Mouse (Mus musculus) embryo, embryonic 10.5 days (tissue): ENCODE data around the gene Acap1.
"Not testable (repeated sequence)": the region's sequence is repeated elsewhere in the genome, so short reads cannot be mapped to it uniquely, and the experiment has no call there.

ENCODE experiments used
- DNase-seq: peaks from one replicate; pipeline ENCODE4 v3.0.0-alpha.2; 2015; ENCODE audit warnings: low spot score

Acap1 gene

GRCm38 (mm10) chr11:69895291-69895690 lies at the start of gene Acap1:
Gene Acap1 (minus strand): TSS chr11:69895539.
- DNase-seq, result no peak

GRCm38 (mm10) chr11:69940962-69941361 lies 45.6 kb upstream of the Acap1 start:
- no peak for DNase-seq

DNA sequence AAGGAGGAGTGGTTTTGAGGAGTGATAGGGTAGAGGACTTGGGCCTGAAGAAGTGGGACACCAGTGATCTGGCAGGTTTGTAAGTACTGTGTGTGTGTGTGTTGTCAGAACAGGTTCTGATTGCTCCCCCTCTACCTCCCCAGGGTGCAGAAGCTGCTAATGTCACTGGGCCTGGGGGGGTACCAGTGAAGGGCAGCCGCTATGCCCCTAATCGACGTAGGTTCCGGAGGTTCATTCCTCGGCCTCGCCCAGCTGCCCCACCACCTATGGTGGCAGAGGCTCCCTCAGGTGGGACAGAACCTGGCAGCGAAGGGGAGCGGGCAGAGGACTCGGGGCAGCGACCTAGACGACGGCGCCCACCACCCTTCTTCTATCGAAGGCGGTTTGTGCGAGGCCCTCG lies 44.4 kb upstream of the Acap1 start:
- DNase-seq, result no peak

GRCm38 (mm10) chr11:69939181-69939580 lies 43.8 kb upstream of the Acap1 start:
- DNase-seq, result no peak

- DNase-seq, result no peak
Observed at GRCm38 (mm10) chr11:69938401-69938979, 43.2 kb upstream of the Acap1 start.

DNA sequence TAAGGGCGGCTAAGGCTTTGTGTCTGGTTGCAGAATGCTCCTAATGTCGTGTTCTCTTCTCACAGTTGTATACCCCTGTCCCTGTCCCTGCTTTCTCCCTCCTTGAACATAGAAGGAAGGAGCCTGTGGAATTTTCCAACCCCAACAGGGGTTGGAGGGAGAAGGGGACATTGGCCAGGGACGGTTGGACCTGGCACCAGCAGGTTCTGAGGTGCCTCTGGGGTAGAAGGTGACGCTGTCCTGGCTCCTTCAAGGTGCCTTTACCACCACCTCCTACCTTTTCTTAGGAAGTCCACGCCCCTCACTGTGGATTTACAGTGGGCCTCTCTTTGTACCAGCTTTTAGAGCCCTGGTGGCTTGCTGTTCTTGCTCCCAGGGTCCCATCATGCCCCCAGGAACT lies 42.5 kb upstream of the Acap1 start:
- no peak for DNase-seq

GRCm38 (mm10) chr11:69937385-69937784 lies 42.0 kb upstream of the Acap1 start:
- DNase-seq, result no peak

- no peak for DNase-seq
Observed at GRCm38 (mm10) chr11:69936714-69937347, 41.5 kb upstream of the Acap1 start.

- peak; percentile 35 for DNase-seq
Observed at GRCm38 (mm10) chr11:69936156-69936555, 40.8 kb upstream of the Acap1 start.

DNA sequence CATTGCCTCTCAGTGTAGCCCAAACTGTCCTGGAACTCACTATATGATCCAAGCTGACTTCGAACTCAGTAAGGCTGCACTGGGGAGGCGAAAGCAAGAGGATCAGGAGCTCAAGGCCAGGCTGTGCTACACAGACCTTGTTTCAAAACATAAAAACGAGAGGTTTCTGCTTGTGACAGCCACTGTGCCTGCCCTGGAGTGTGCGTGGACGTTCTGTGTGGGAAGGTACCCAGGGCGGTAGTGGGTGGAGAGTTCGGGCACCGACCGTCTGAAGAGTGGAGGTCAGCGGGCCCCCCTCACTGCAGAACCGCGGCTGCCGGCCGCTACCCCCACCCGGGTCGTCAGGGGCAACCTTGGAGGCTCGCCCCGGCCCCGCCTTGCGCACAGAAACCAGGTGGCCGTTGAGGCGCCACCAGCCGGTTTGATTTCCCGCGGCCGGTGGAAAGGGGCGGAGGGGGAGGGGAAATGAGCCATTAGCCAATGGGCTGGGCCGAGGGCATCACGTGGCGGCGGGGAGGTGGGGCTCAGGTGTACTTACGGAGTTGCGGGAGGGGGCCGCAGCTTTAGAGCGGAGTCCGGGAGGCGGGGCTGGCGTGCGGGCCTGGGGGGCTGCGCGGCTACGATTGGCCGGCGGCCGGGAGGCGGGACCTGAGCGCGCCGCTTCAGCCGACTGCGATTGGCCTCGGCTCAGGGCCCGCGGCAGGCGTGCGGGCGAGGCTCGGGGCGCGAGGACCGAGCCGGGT lies 40.0 kb upstream of the Acap1 start, which contains the start of gene Ybx2:
Gene Ybx2, plus strand, starts transcription at position 660 of the 743 bp plus-strand sequence.
- peak; percentile 94 for DNase-seq

GRCm38 (mm10) chr11:69934681-69935080 lies 39.3 kb upstream of the Acap1 start:
- DNase-seq, result no peak

- DNase-seq, result peak; percentile 96
Observed at GRCm38 (mm10) chr11:69934169-69934568, 38.8 kb upstream of the Acap1 start.

DNA sequence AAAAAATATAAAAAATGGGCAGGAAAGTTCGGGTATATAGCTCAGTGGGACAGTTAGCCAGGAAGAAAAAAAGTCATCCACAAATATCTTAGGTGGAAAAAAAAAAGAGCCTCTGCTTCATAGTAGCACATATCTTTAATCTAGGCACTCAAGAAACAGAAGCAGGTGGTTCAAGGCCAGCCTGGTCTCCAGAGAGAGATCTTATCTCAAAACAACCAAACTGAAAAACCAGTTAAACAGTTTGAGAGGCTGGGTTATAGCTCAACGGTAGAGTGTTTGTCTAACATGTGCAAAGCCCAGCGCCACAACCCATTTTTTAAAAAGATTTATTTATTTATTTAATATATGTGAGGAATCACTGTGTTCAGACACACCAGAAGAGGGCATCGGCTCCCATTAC lies 37.7 kb upstream of the Acap1 start:
- no peak for DNase-seq

GRCm38 (mm10) chr11:69932254-69932653 lies 36.9 kb upstream of the Acap1 start:
- DNase-seq, result no peak

GRCm38 (mm10) chr11:69931769-69932168 lies 36.4 kb upstream of the Acap1 start:
- DNase-seq, result no peak

DNA sequence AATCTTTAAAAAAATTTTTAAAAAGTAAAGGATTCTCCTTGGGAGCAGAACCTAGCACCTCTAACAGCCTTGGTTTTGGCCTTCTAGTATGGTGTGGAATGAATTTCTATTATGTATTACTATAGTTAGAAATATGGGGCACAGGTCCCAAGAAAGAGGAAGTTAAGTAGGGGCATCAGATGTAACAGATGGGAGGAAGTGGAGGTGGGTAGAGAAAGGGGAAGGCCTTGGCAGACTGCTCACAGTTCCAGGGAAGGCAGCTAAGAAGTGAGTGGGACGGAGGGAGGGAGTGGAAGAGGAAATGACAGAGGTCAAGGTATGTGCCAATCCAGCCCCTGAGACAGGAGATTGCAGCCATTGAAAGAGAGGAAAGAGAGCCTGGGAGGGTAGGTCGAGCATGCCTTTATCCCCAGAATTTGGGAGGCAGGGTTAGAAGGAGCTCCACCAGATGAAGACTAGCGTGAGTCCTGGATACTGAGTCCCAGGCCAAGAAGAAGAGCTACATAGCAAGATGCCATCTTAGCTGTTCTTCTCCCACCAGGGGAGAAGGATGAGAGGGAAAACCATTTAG lies 35.7 kb upstream of the Acap1 start:
- DNase-seq, result no peak

GRCm38 (mm10) chr11:69930176-69930575 lies 34.8 kb upstream of the Acap1 start:
- not testable (repeated sequence) for DNase-seq

- DNase-seq, result no peak
Observed at GRCm38 (mm10) chr11:69929712-69930111, 34.4 kb upstream of the Acap1 start.

DNA sequence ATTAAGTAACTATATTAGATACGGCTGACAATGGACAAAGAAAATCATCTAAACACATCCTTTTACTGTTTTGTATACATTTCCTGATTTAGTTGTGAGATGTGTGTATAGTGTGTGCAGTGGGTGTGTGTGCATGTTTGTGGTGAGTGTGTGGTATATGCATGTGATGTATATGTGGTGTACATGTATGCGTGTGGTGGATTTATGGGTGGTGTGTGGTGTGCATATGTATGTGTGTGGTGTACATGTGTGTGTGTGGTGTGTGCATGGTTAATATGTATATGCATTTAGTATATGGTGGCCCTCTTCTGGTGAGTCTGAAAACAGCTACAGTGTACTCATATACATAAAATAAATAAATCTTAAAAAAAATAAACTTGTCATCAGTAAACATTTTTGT lies 32.2 kb upstream of the Acap1 start:
- DNase-seq, result no peak

DNA sequence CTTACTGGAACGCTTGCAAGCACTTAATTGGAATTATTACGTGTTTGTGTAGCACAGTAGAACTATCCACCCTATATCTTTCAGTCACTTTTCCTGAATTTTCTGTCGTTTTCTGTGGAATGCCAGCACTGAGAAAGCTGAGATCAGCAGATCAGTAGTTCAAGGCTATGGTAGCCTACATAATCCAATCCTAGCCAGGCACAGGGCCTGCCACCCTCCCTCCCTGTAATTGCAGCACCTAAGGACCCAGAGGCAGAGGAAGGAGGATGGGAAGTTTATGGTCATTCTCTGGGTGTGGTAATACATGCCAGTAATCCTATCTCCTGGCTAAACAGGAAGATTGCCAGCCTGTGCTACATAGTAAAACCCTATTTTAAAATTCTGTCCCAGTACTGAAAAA lies 27.5 kb upstream of the Acap1 start:
- no peak for DNase-seq

DNA sequence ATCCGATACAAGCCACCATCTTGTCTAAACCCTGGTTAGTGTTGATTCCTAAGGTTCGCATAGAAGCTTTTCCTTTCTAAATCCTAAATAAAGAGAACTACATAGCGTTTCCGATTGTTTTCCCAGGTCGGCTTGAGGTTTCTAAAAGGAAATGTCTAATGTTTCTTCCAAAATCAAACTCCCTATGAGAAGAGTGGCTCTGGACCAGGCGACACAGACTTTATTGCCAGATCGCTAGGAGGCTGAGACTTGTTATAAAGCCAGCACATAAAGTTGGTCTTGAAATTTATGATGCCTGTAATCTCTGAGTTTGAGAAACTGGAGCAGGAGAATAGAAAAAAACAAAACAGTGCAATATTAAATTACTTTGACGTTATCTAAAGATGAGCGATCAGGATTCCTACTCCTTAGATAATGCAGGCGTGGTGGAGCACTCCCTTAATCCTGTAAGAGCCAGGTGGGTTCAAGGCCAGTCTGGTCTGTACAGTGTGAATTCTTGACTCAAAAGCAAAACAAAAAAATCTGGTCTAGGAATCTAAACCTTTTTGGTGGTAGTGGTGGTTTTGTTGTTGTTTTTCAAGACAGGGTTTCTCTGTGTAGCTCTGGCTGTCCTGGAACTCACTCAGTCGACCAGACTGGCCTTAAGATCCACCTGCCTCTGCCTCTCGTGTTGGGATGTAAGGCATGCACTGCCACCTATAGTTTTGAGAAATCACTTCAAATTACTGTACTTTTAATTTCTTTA lies 26.8 kb upstream of the Acap1 start:
- peak; percentile 52 for DNase-seq
